Mouse (Mus musculus): Measurements from ENCODE around the gene 4930404H24Rik.
"Not testable (repeated sequence)": the region's sequence is repeated elsewhere in the genome, so short reads cannot be mapped to it uniquely, and the experiment has no call there.

The 4930404H24Rik gene

GRCm38 (mm10) chr2:153475114-153476112 lies 17.2 kb upstream of the 4930404H24Rik start:
- no peak for DNase-seq (ENCODE audit: low read depth in 2 of 2, low spot score in 2 of 2)

- DNase-seq (ENCODE audit: low read depth in 2 of 2, low spot score in 2 of 2) = peak in 1 of 2 experiments; percentile 41
These were observed 14.0 kb upstream of the 4930404H24Rik start for GRCm38 (mm10) chr2:153478583-153478982.

- no peak for DNase-seq (ENCODE audit: low read depth in 2 of 2, low spot score in 2 of 2)
These were observed 13.1 kb upstream of the 4930404H24Rik start for GRCm38 (mm10) chr2:153479486-153479885.

- no peak for DNase-seq (ENCODE audit: low read depth in 2 of 2, low spot score in 2 of 2)
These were observed 11.3 kb upstream of the 4930404H24Rik start for GRCm38 (mm10) chr2:153481108-153481860.

- no peak for DNase-seq (ENCODE audit: low read depth in 2 of 2, low spot score in 2 of 2)
These were observed 10.8 kb upstream of the 4930404H24Rik start for GRCm38 (mm10) chr2:153481861-153482120.

GRCm38 (mm10) chr2:153483118-153483983 lies 9.2 kb upstream of the 4930404H24Rik start:
- DNase-seq (ENCODE audit: low read depth in 2 of 2, low spot score in 2 of 2) = no peak

- no peak for DNase-seq (ENCODE audit: low read depth in 2 of 2, low spot score in 2 of 2)
These were observed 8.5 kb upstream of the 4930404H24Rik start for GRCm38 (mm10) chr2:153484071-153484470.

- DNase-seq (ENCODE audit: low read depth in 2 of 2, low spot score in 2 of 2) = no peak
These were observed 2.5 kb upstream of the 4930404H24Rik start for GRCm38 (mm10) chr2:153490116-153490515.

GRCm38 (mm10) chr2:153490940-153491339 lies 1.6 kb upstream of the 4930404H24Rik start:
- DNase-seq (ENCODE audit: low read depth in 2 of 2, low spot score in 2 of 2) = no peak

GRCm38 (mm10) chr2:153491512-153492178 lies 945 bp upstream of the 4930404H24Rik start:
- DNase-seq (ENCODE audit: low read depth in 2 of 2, low spot score in 2 of 2) = no peak

- no peak for DNase-seq (ENCODE audit: low read depth in 2 of 2, low spot score in 2 of 2)
These were observed 442 bp upstream of the 4930404H24Rik start for GRCm38 (mm10) chr2:153492179-153492517.

GRCm38 (mm10) chr2:153493393-153493731 lies 772 bp downstream of the 4930404H24Rik start:
- DNase-seq (ENCODE audit: low read depth in 2 of 2, low spot score in 2 of 2) = no peak

- DNase-seq (ENCODE audit: low read depth in 2 of 2, low spot score in 2 of 2) = no peak
These were observed 1.2 kb downstream of the 4930404H24Rik start for GRCm38 (mm10) chr2:153493781-153494292.

GRCm38 (mm10) chr2:153494293-153494811 lies 1.8 kb downstream of the 4930404H24Rik start:
- DNase-seq (ENCODE audit: low read depth in 2 of 2, low spot score in 2 of 2) = no peak

GRCm38 (mm10) chr2:153495391-153495790 lies 2.8 kb downstream of the 4930404H24Rik start:
- DNase-seq (ENCODE audit: low read depth in 2 of 2, low spot score in 2 of 2) = not testable (repeated sequence)

- DNase-seq (ENCODE audit: low read depth in 2 of 2, low spot score in 2 of 2) = no peak
These were observed 3.2 kb downstream of the 4930404H24Rik start for GRCm38 (mm10) chr2:153495818-153496217.

GRCm38 (mm10) chr2:153496301-153496700 lies 3.7 kb downstream of the 4930404H24Rik start:
- DNase-seq (ENCODE audit: low read depth in 2 of 2, low spot score in 2 of 2) = no peak

- no peak for DNase-seq (ENCODE audit: low read depth in 2 of 2, low spot score in 2 of 2)
These were observed 4.3 kb downstream of the 4930404H24Rik start for GRCm38 (mm10) chr2:153496898-153497297.

GRCm38 (mm10) chr2:153499154-153499553 lies 6.6 kb downstream of the 4930404H24Rik start:
- DNase-seq (ENCODE audit: low read depth in 2 of 2, low spot score in 2 of 2) = no peak

GRCm38 (mm10) chr2:153506385-153506784 lies 13.8 kb downstream of the 4930404H24Rik start:
- DNase-seq (ENCODE audit: low read depth in 2 of 2, low spot score in 2 of 2) = no peak

Measured in CD8-positive naive resting alpha-beta T cell, adult 2 months (primary cell).